Mouse (Mus musculus) MEL (cell line): Measurements from ENCODE around the gene Itpr2. TPM values are rescaled to one million over a fixed set of nuclear protein-coding genes. Genes with fewer than 3 reads are reported as not detected.

Experiments
- DNase-seq: peaks from one replicate; pipeline ENCODE4 v3.0.0; 2011; ENCODE audit warnings: low read depth, low spot score
- H3K27ac ChIP-seq: 2 replicates; pipeline ENCODE4 v1.5.1; 2012; ENCODE audit warnings: low read depth, mild to moderate bottlenecking, control low read depth, low read length, moderate library complexity; ENCODE audit not compliant: control insufficient read depth
- H3K27me3 ChIP-seq, 2 experiments: fragments of 150-350 bp in 1 of 2; sonication (generic) in 1 of 2; 2 replicates each; pipeline ENCODE4 v1.6.1; 2012; ENCODE audit warnings: low read length in 2 of 2, mild to moderate bottlenecking in 2 of 2, improper control_type of control experiment in 1 of 2, moderate library complexity in 1 of 2; ENCODE audit not compliant: insufficient read depth in 2 of 2, control insufficient read depth in 1 of 2
- H3K36me3 ChIP-seq, 2 experiments: 2 replicates each; pipeline ENCODE4 v1.6.1; 2012 to 2014; ENCODE audit warnings: low read length in 2 of 2, improper control_type of control experiment in 1 of 2, inconsistent platforms in 1 of 2, mild to moderate bottlenecking in 1 of 2; ENCODE audit not compliant: insufficient read depth in 2 of 2, control insufficient read depth in 1 of 2
- H3K4me1 ChIP-seq, 2 experiments: fragments of 150-350 bp in 1 of 2; sonication (generic) in 1 of 2; 2 replicates each; pipeline ENCODE4 v1.6.1; 2012; ENCODE audit warnings: low read length in 2 of 2, improper control_type of control experiment in 1 of 2, mild to moderate bottlenecking in 1 of 2; ENCODE audit not compliant: insufficient read depth in 2 of 2, control insufficient read depth in 1 of 2
- H3K4me3 ChIP-seq, 2 experiments: fragments of 150-350 bp in 1 of 2; sonication (generic) in 1 of 2; 2 replicates each; pipeline ENCODE4 v1.5.1; 2012; ENCODE audit warnings: low read depth in 2 of 2, low read length in 2 of 2, mild to moderate bottlenecking in 2 of 2, moderate library complexity in 2 of 2, control low read depth in 1 of 2, improper control_type of control experiment in 1 of 2; ENCODE audit not compliant: control insufficient read depth in 1 of 2, insufficient read depth in 1 of 2
- H3K79me2 ChIP-seq: 2 replicates; pipeline ENCODE4 v1.6.1; 2012; ENCODE audit warnings: mild to moderate bottlenecking, low read length, moderate library complexity; ENCODE audit not compliant: control insufficient read depth, poor library complexity, insufficient read depth
- H3K9ac ChIP-seq: 2 replicates; pipeline ENCODE4 v1.6.1; 2012; ENCODE audit warnings: low read depth, mild to moderate bottlenecking, control low read depth, low read length, moderate library complexity; ENCODE audit not compliant: control insufficient read depth, poor library complexity, severe bottlenecking
- H3K9me3 ChIP-seq: fragments of 150-350 bp; sonication (generic); replicated peaks from 2 replicates; pipeline ENCODE4 v1.6.1; 2012; ENCODE audit warnings: mild to moderate bottlenecking, low read length, improper control_type of control experiment, moderate library complexity; ENCODE audit not compliant: insufficient read depth
- BHLHE40 ChIP-seq: IDR thresholded peaks from 2 replicates; pipeline ENCODE4 v1.6.1; 2012; ENCODE audit warnings: low read depth, mild to moderate bottlenecking, inconsistent platforms, low read length, improper control_type of control experiment, borderline replicate concordance
- CTCF ChIP-seq, 3 experiments: IDR thresholded peaks in 2 of 3; conservative IDR thresholded peaks in 1 of 3; 2 replicates each; pipeline ENCODE4 v1.5.1; 2011 to 2012; ENCODE audit warnings: low read length in 3 of 3, low read depth in 2 of 3, mild to moderate bottlenecking in 2 of 3, improper control_type of control experiment in 1 of 3, inconsistent platforms in 1 of 3, mixed read lengths in 1 of 3, moderate library complexity in 1 of 3; ENCODE audit not compliant: control insufficient read depth in 1 of 3, insufficient read depth in 1 of 3, poor library complexity in 1 of 3, severe bottlenecking in 1 of 3
- E2F4 ChIP-seq: IDR thresholded peaks from 2 replicates; pipeline ENCODE4 v1.6.1; 2011; ENCODE audit warnings: low read depth, low read length, improper control_type of control experiment, borderline replicate concordance
- ELF1 ChIP-seq: IDR thresholded peaks from 2 replicates; pipeline ENCODE4 v1.6.1; 2014; ENCODE audit warnings: low read depth, mild to moderate bottlenecking, inconsistent platforms, low read length, improper control_type of control experiment, moderate library complexity
- EP300 ChIP-seq, 2 experiments: IDR thresholded peaks; 2 replicates each; pipeline ENCODE4 v1.6.1; 2011; ENCODE audit warnings: improper control_type of control experiment in 2 of 2, low read length in 2 of 2, low read depth in 1 of 2, mild to moderate bottlenecking in 1 of 2
- GATA1 ChIP-seq: IDR thresholded peaks from 2 replicates; pipeline ENCODE4 v1.6.1; 2011; ENCODE audit warnings: low read depth, low read length, improper control_type of control experiment
- MAZ ChIP-seq: IDR thresholded peaks from 2 replicates; pipeline ENCODE4 v1.6.1; 2012; ENCODE audit warnings: low read depth, mild to moderate bottlenecking, inconsistent platforms, low read length, improper control_type of control experiment
- MEF2A ChIP-seq: IDR thresholded peaks from 2 replicates; pipeline ENCODE4 v1.6.1; 2014; ENCODE audit warnings: low read depth, mild to moderate bottlenecking, inconsistent platforms, low read length, improper control_type of control experiment; ENCODE audit not compliant: poor library complexity, insufficient replicate concordance, severe bottlenecking; ENCODE audit errors: extremely low read depth
- NELFE ChIP-seq: IDR thresholded peaks from 2 replicates; pipeline ENCODE4 v1.6.1; 2011; ENCODE audit warnings: low read depth, low read length, improper control_type of control experiment
- NRF1 ChIP-seq: IDR thresholded peaks from 2 replicates; pipeline ENCODE4 v1.6.1; 2014; ENCODE audit warnings: low read depth, mild to moderate bottlenecking, inconsistent platforms, low read length, improper control_type of control experiment, moderate library complexity; ENCODE audit not compliant: poor library complexity, insufficient read depth, severe bottlenecking
- POLR2AphosphoS2 ChIP-seq: IDR thresholded peaks from 2 replicates; pipeline ENCODE4 v1.6.1; 2011; ENCODE audit warnings: low read length, improper control_type of control experiment
- POLR2AphosphoS5 ChIP-seq: IDR thresholded peaks from 2 replicates; pipeline ENCODE4 v1.6.1; 2012; ENCODE audit warnings: low read depth, borderline replicate concordance, mild to moderate bottlenecking, inconsistent platforms, low read length, moderate library complexity, mixed read lengths
- SIN3A ChIP-seq: IDR thresholded peaks from 2 replicates; pipeline ENCODE4 v1.6.1; 2012; ENCODE audit warnings: low read length, improper control_type of control experiment, inconsistent platforms
- TCF12 ChIP-seq: IDR thresholded peaks from 2 replicates; pipeline ENCODE4 v1.6.1; 2014; ENCODE audit warnings: low read depth, mild to moderate bottlenecking, inconsistent platforms, low read length, improper control_type of control experiment, moderate library complexity
- UBTF ChIP-seq: IDR thresholded peaks from 2 replicates; pipeline ENCODE4 v1.6.1; 2012; ENCODE audit warnings: low read depth, mild to moderate bottlenecking, inconsistent platforms, low read length, improper control_type of control experiment, moderate library complexity, borderline replicate concordance; ENCODE audit not compliant: insufficient read depth
- USF1 ChIP-seq: IDR thresholded peaks from 2 replicates; pipeline ENCODE4 v1.6.1; 2014; ENCODE audit warnings: low read depth, mild to moderate bottlenecking, inconsistent platforms, low read length, improper control_type of control experiment, moderate library complexity
- USF2 ChIP-seq, 2 experiments: IDR thresholded peaks; 2 replicates each; pipeline ENCODE4 v1.6.1; 2011 to 2012; ENCODE audit warnings: improper control_type of control experiment in 2 of 2, low read length in 2 of 2, borderline replicate concordance in 1 of 2, inconsistent platforms in 1 of 2, low read depth in 1 of 2, mild to moderate bottlenecking in 1 of 2; ENCODE audit not compliant: insufficient read depth in 1 of 2
- ZC3H11A ChIP-seq: IDR thresholded peaks from 2 replicates; pipeline ENCODE4 v1.6.1; 2012; ENCODE audit warnings: low read depth, mild to moderate bottlenecking, inconsistent platforms, low read length, improper control_type of control experiment
- ZNF384 ChIP-seq: IDR thresholded peaks from 2 replicates; pipeline ENCODE4 v1.6.1; 2012; ENCODE audit warnings: low read depth, mild to moderate bottlenecking, inconsistent platforms, low read length, improper control_type of control experiment
- polyA plus RNA-seq, 2 experiments: library from polyadenylated mRNA; stranded (reverse) in 1 of 2; unstranded in 1 of 2; fragments of >175 nt in 1 of 2; fragments of >200 nt in 1 of 2; gene quantifications; 2 replicates each; pipeline versions ENCODE4 v1.2.1 to v1.2.4; 2012; ENCODE audit warnings: low replicate concordance in 2 of 2, low read depth in 1 of 2; ENCODE audit not compliant: insufficient read length in 2 of 2, insufficient read depth in 1 of 2, missing spikeins in 1 of 2
- total RNA-seq: library from RNA; depleted of rRNA; stranded (reverse); fragments of 300-350 nt; gene quantifications from 2 replicates; pipeline ENCODE4 v1.2.3, GENCODE M21; 2012

Itpr2 gene
- total and polyA plus RNA-seq, 3 experiments = 1.5 to 3.0 TPM; not detected in 1

DNA sequence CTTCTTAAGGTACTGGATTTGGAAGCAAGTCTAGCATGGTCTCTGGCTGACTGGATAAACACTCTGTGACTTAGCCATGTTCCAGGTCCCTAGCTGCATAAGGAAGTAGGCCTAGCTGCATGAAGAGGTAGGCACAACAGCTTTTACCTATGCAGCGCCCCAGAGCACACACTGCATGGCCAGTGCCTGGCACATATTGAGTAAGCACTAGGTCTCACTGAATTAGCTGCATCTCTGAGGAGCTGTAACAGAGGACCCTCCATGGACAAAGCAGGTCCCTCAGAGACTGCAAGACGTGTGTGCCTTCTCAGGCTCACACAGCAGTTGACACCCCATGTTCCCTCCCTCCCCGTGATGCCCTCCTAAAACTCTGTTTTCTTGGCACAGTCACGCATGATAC, 114.0 kb downstream of the Itpr2 start:
- Histone ChIP-seq H3K9me3 (no peaks in the 10 kb centered on the region), H3K4me1 (peaks cover 0 to 4% of the 10 kb centered on the region in 2 experiments; a peak in 1 of 4 replicates), H3K27me3 (no peaks in the 10 kb centered on the region), H3K27ac (no peak overlapping the region), H3K4me3 (no peak overlapping the region), H3K36me3 (no peaks in the 10 kb centered on the region), H3K9ac (no peak overlapping the region), H3K79me2 (no peaks in the 10 kb centered on the region)
- TF ChIP-seq E2F4 (no peak), UBTF (no peak), MAZ (no peak), GATA1 (no peak), USF2 (IDR thresholded peaks at IDR 0.05; ENCODE audit: borderline replicate concordance in 1 of 2, insufficient read depth in 1 of 2, low read depth in 1 of 2, low read length in 2 of 2) (no peak), SIN3A (no peak), MEF2A (no peak), NELFE (no peak), EP300 (IDR thresholded peaks at IDR 0.05; ENCODE audit: low read depth in 1 of 2, low read length in 2 of 2) (no peak), ZC3H11A (no peak), NRF1 (no peak), ZNF384 (no peak), BHLHE40 (no peak), CTCF (IDR thresholded peaks at IDR 0.05 in 2 of 3, conservative IDR thresholded peaks at IDR 0.05 in 1 of 3; ENCODE audit: control insufficient read depth in 1 of 3, insufficient read depth in 1 of 3, low read depth in 2 of 3, low read length in 3 of 3, poor library complexity in 1 of 3, severe bottlenecking in 1 of 3) (no peak), POLR2AphosphoS5 (no peak), TCF12 (no peak), POLR2AphosphoS2 (no peak), USF1 (no peak), ELF1 (no peak)
- no peak for DNase-seq

DNA sequence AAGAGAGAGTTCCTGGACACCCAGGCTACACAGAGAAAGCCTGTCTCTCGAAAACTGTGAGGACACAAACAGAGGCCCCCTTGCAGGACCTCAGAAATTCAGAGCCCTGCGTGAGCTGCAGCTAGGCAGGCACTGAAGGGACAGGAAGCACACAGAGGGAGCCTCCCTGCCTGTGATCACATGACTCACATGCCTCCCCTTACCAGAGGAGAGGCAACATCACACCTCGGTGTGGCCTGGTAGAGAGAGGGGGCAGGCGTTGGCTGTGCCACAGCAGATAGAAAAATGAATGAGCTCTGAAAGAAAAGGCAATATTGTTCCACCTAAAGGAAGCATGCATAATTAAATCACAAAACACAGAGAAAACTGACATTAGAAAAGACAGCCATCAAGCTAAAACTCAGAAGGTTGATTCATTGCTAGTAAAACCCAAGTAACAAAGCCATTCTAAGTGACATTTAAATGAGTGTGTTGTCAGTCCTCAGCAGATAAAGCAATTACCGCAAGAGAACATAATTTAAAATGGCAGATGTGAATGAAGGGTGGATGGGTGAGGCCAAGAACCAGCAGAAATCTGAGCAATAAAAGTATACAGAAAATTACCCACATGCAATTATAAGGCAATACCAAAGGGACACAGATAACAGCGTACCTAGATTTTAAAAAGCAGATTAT, 114.8 kb downstream of the Itpr2 start:
- H3K27ac ChIP-seq = no peak overlapping the region
- TF ChIP-seq POLR2AphosphoS2 = no peak
- peak; percentile 74 for TF ChIP-seq USF1
- no peaks in the 10 kb centered on the region for H3K27me3 ChIP-seq
- no peak overlapping the region for H3K4me3 ChIP-seq
- no peaks in the 10 kb centered on the region for H3K79me2 ChIP-seq
- H3K9ac ChIP-seq = no peak overlapping the region
- no peaks in the 10 kb centered on the region; a peak in 1 of 4 replicates for H3K36me3 ChIP-seq
- peaks cover 0 to 4% of the 10 kb centered on the region in 2 experiments; a peak in 1 of 4 replicates for H3K4me1 ChIP-seq
- H3K9me3 ChIP-seq = no peaks in the 10 kb centered on the region
- no peak for DNase-seq
